ENCODE assay signal across 28 mouse cellular contexts in the genomic region with DNA sequence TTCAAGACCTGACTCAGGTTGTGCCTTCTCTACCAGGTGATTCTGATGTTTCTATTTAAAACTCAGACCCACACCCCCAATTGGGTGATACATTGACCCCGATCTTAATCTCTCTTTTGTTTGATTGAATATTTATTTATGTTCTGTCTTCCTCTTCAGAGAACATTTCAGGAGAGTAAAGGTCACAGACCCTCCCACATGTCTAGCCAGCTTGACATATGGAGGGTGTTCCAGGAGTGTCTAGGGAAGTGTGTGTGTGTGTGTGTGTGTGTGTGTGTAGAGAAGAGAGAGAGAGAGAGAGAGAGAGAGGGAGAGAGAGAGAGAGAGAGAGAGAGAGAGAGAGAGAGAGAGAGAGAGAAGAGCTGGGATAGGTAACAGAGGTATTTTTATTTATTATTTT. TPM values are rescaled to one million over a fixed set of nuclear protein-coding genes. Genes with fewer than 3 reads are reported as not detected.
DNase-seq lines count a peak whose midpoint lies in the region; ATAC-seq and TF ChIP-seq lines count a peak whose summit lies in the region.
"Had no signal": no experiment of that assay in that cellular context is flagged by ENCODE, and none has a peak within 500 bp of the region (broad histone marks: within the 10 kb centered on the region; RNA-seq: fewer than 3 reads in every experiment).

No protein-coding gene starts in this region.

- TF ChIP-seq POLR2A in small intestine, adult 2 months (IDR thresholded peaks at IDR 0.05; ENCODE audit: low read depth, low read length), result no peak

- ATAC-seq in stomach, embryonic 15.5 days (ENCODE audit: insufficient read depth, low FRiP score, low read depth), result 0 out of 2 replicates have a peak, but pooled peaks have one; percentile 22
- ATAC-seq in stomach, postnatal 0 days (ENCODE audit: low FRiP score, low TSS enrichment), result no peak
- peak; percentile 62 for ATAC-seq in intestine, embryonic 16.5 days
- ATAC-seq: activated CD4-positive, CD25-positive, alpha-beta regulatory T cell, adult 4 months; CD4-positive, CD25-positive, alpha-beta regulatory T cell, adult 4 months; forebrain, embryonic 13.5 days; forebrain, embryonic 15.5 days; Patski had no signal

- H3K4me1 ChIP-seq in stomach, embryonic 15.5 days, result no peaks in the 10 kb centered on the region
- no peaks in the 10 kb centered on the region for H3K4me1 ChIP-seq in stomach, postnatal 0 days (replicated peaks; ENCODE audit: control insufficient read depth, insufficient read depth)
- H3K4me1 ChIP-seq in intestine, embryonic 16.5 days (ENCODE audit: control insufficient read depth, insufficient read depth, low read length), result peaks cover 7% of the 10 kb centered on the region
- H3K4me1 ChIP-seq in small intestine, adult 2 months (ENCODE audit: control insufficient read depth, insufficient read depth, insufficient read length, low read length), result peaks cover 20% of the 10 kb centered on the region
- H3K4me1 ChIP-seq: embryonic facial prominence, embryonic 10.5 days; embryonic facial prominence, embryonic 12.5 days; forebrain, embryonic 13.5 days; forebrain, embryonic 15.5 days had no signal

- H3K4me2 ChIP-seq in stomach, embryonic 15.5 days, result no peak overlapping the region
- no peak overlapping the region for H3K4me2 ChIP-seq in stomach, postnatal 0 days (replicated peaks; ENCODE audit: low read depth)
- H3K4me2 ChIP-seq in intestine, embryonic 16.5 days (ENCODE audit: low read depth, low read length), result peak overlapping the region; percentile 43; the same call in 1 of the 2 replicates
- H3K4me2 ChIP-seq: embryonic facial prominence, embryonic 12.5 days; forebrain, embryonic 13.5 days; forebrain, embryonic 15.5 days had no signal

- H3K27ac ChIP-seq in stomach, embryonic 15.5 days, result no peak overlapping the region
- H3K27ac ChIP-seq in stomach, postnatal 0 days (replicated peaks), result no peak overlapping the region
- H3K27ac ChIP-seq in intestine, embryonic 16.5 days (ENCODE audit: low read length), result peak overlapping the region; percentile 79
- H3K27ac ChIP-seq in small intestine, adult 2 months (ENCODE audit: insufficient read depth, low read depth, low read length), result peak overlapping the region; percentile 81
- H3K27ac ChIP-seq: embryonic facial prominence, embryonic 10.5 days; embryonic facial prominence, embryonic 12.5 days; forebrain, embryonic 13.5 days; forebrain, embryonic 15.5 days had no signal

- no peaks in the 10 kb centered on the region for H3K9me3 ChIP-seq in stomach, embryonic 15.5 days
- no peaks in the 10 kb centered on the region for H3K9me3 ChIP-seq in stomach, postnatal 0 days (ENCODE audit: control insufficient read depth, low read length)
- H3K9me3 ChIP-seq in intestine, embryonic 16.5 days (ENCODE audit: control insufficient read depth, low read length), result no peaks in the 10 kb centered on the region
- H3K9me3 ChIP-seq: embryonic facial prominence, embryonic 10.5 days; embryonic facial prominence, embryonic 12.5 days; forebrain, embryonic 13.5 days; forebrain, embryonic 15.5 days; G1E had no signal

- no peak overlapping the region for H3K4me3 ChIP-seq in stomach, embryonic 15.5 days (replicated peaks)
- H3K4me3 ChIP-seq in stomach, postnatal 0 days (ENCODE audit: low read depth, low read length), result no peak overlapping the region
- no peak overlapping the region for H3K4me3 ChIP-seq in intestine, embryonic 16.5 days (ENCODE audit: low read length)
- no peak overlapping the region for H3K4me3 ChIP-seq in small intestine, adult 2 months (ENCODE audit: low read depth, low read length)
- H3K4me3 ChIP-seq: embryonic facial prominence, embryonic 10.5 days; embryonic facial prominence, embryonic 12.5 days; forebrain, embryonic 13.5 days; forebrain, embryonic 15.5 days had no signal

- no peak for TF ChIP-seq EP300 in stomach, postnatal 0 days (optimal IDR thresholded peaks at IDR 0.05)

- H3K9ac ChIP-seq in stomach, embryonic 15.5 days, result no peak overlapping the region
- H3K9ac ChIP-seq in stomach, postnatal 0 days (ENCODE audit: low read length), result no peak overlapping the region
- no peak overlapping the region for H3K9ac ChIP-seq in intestine, embryonic 16.5 days (ENCODE audit: low read depth, low read length)
- H3K9ac ChIP-seq: embryonic facial prominence, embryonic 12.5 days; forebrain, embryonic 13.5 days; forebrain, embryonic 15.5 days had no signal

- DNase-seq in stomach, postnatal 0 days (ENCODE audit: low spot score), result no peak
- DNase-seq in neural tube, embryonic 10.5 days (ENCODE audit: extremely low spot score, low spot score), result no peak
- no peak for DNase-seq in layer of hippocampus, postnatal 10 days (ENCODE audit: low spot score in 2 of 2)
- DNase-seq: adrenal gland, adult 8-10 months; adrenal gland, postnatal 14 days; adrenal gland, postnatal 36 days; B cell, adult 2 months; cerebellum, adult 11-12 months; cerebellum, adult 2 months; cerebellum, adult 9-10 months; cerebellum, postnatal 10 days; cerebellum, postnatal 25 days had no signal

- no peaks in the 10 kb centered on the region for H3K27me3 ChIP-seq in stomach, embryonic 15.5 days (replicated peaks)
- H3K27me3 ChIP-seq in stomach, postnatal 0 days (ENCODE audit: control insufficient read depth, insufficient read depth, low read length), result no peaks in the 10 kb centered on the region
- H3K27me3 ChIP-seq in intestine, embryonic 16.5 days (replicated peaks; ENCODE audit: control insufficient read depth, insufficient read depth, low read length), result no peaks in the 10 kb centered on the region
- no peaks in the 10 kb centered on the region for H3K27me3 ChIP-seq in small intestine, adult 2 months (ENCODE audit: control insufficient read depth, insufficient read depth, low read length)
- H3K27me3 ChIP-seq: embryonic facial prominence, embryonic 12.5 days; forebrain, embryonic 13.5 days; forebrain, embryonic 15.5 days; Patski had no signal

- no peak for TF ChIP-seq CTCF in stomach, postnatal 0 days (IDR thresholded peaks at IDR 0.05; ENCODE audit: low read depth)
- TF ChIP-seq CTCF in small intestine, adult 2 months (IDR thresholded peaks at IDR 0.05; ENCODE audit: extremely low read depth, insufficient read length, insufficient replicate concordance, low read depth, low read length), result no peak

- no peaks in the 10 kb centered on the region for H3K36me3 ChIP-seq in stomach, embryonic 15.5 days
- H3K36me3 ChIP-seq in stomach, postnatal 0 days (ENCODE audit: control insufficient read depth, insufficient read depth, low read length), result no peaks in the 10 kb centered on the region
- no peaks in the 10 kb centered on the region for H3K36me3 ChIP-seq in intestine, embryonic 16.5 days (ENCODE audit: control insufficient read depth, insufficient read depth, low read length)
- peaks cover 14% of the 10 kb centered on the region for H3K36me3 ChIP-seq in small intestine, adult 2 months (ENCODE audit: control insufficient read depth, insufficient read depth, low read length)
- H3K36me3 ChIP-seq: embryonic facial prominence, embryonic 10.5 days; embryonic facial prominence, embryonic 12.5 days; forebrain, embryonic 15.5 days; G1E had no signal

- WGBS in stomach, embryonic 15.5 days, result 15% methylated on average over 1 of the region's 1 CpGs
- WGBS in stomach, postnatal 0 days, result 20% methylated on average over 1 of the region's 1 CpGs
- WGBS in intestine, embryonic 16.5 days, result 25% methylated on average over 1 of the region's 1 CpGs
- WGBS in small intestine, adult 2 months, result 5% methylated on average over 1 of the region's 1 CpGs

RNA-seq across cellular contexts. Expression of a gene that starts 1.2 kb away (rescaled TPM):
- polyA plus RNA-seq in stomach, embryonic 15.5 days (2015; fragmentation: Nextera tagmentation; extraction: Ambion mirVana), result 237 and 326 TPM in 2 replicates
- 1,014 and 1,152 TPM in 2 replicates for polyA plus RNA-seq in stomach, postnatal 0 days (2015; fragmentation: Nextera tagmentation; extraction: Ambion mirVana)
- polyA plus RNA-seq in intestine, embryonic 16.5 days (2015; fragmentation: Nextera tagmentation; extraction: Ambion mirVana), result 1,405 and 1,451 TPM in 2 replicates
- 1,520 and 2,382 TPM in 2 replicates for polyA plus RNA-seq in small intestine, adult 2 months (2012; rRNA removed)
- total RNA-seq in layer of hippocampus, postnatal 10 days (2021), result not detected
- total RNA-seq: adrenal gland, adult 18-20 months; adrenal gland, adult 8-10 months; adrenal gland, postnatal 14 days; adrenal gland, postnatal 36 days; CH12.LX had no signal
- polyA plus RNA-seq: activated CD4-positive, CD25-positive, alpha-beta regulatory T cell, adult 4 months; CD4-positive, CD25-positive, alpha-beta regulatory T cell, adult 4 months; embryonic facial prominence, embryonic 10.5 days; embryonic facial prominence, embryonic 12.5 days; embryonic facial prominence, embryonic 14.5 days; forebrain, embryonic 11.5 days; Patski had no signal

RNA-seq across cellular contexts. Expression of a gene that starts 43.2 kb away (rescaled TPM):
- polyA plus RNA-seq in stomach, embryonic 15.5 days (2015; fragmentation: Nextera tagmentation; extraction: Ambion mirVana), result 0.19 and 0.24 TPM in 2 replicates
- 1.6 and 3.3 TPM in 2 replicates for polyA plus RNA-seq in stomach, postnatal 0 days (2015; fragmentation: Nextera tagmentation; extraction: Ambion mirVana)
- polyA plus RNA-seq in intestine, embryonic 16.5 days (2015; fragmentation: Nextera tagmentation; extraction: Ambion mirVana), result 0.15 and 0.20 TPM in 2 replicates
- 0.63 and 1.0 TPM in 2 replicates for polyA plus RNA-seq in small intestine, adult 2 months (2012; rRNA removed)
- not detected for total RNA-seq in layer of hippocampus, postnatal 10 days (2021)
- total RNA-seq: adrenal gland, adult 18-20 months; adrenal gland, adult 8-10 months; adrenal gland, postnatal 14 days; adrenal gland, postnatal 36 days; CH12.LX; G1E had no signal
- polyA plus RNA-seq: activated CD4-positive, CD25-positive, alpha-beta regulatory T cell, adult 4 months; CD4-positive, CD25-positive, alpha-beta regulatory T cell, adult 4 months; cerebellum, adult 2 months; cortical plate, adult 2 months; embryonic facial prominence, embryonic 10.5 days; embryonic facial prominence, embryonic 12.5 days; embryonic facial prominence, embryonic 14.5 days; forebrain, embryonic 11.5 days; forebrain, embryonic 13.5 days; forebrain, embryonic 15.5 days; G1E had no signal

RNA-seq across cellular contexts. Expression of a gene that starts 47.2 kb away (rescaled TPM):
- polyA plus RNA-seq in stomach, embryonic 15.5 days (2015; fragmentation: Nextera tagmentation; extraction: Ambion mirVana), result 30.7 and 30.8 TPM in 2 replicates
- 33.6 and 34.1 TPM in 2 replicates for polyA plus RNA-seq in stomach, postnatal 0 days (2015; fragmentation: Nextera tagmentation; extraction: Ambion mirVana)
- polyA plus RNA-seq in intestine, embryonic 16.5 days (2015; fragmentation: Nextera tagmentation; extraction: Ambion mirVana), result 28.3 TPM in 2 replicates
- polyA plus RNA-seq in small intestine, adult 2 months (2012; rRNA removed), result 14.9 and 22.7 TPM in 2 replicates
- total RNA-seq in layer of hippocampus, postnatal 10 days (2021), result 10 to 100 TPM; 59.5 to 64.3 TPM

RNA-seq across cellular contexts. Expression of a gene that starts 47.5 kb away (rescaled TPM):
- polyA plus RNA-seq in stomach, embryonic 15.5 days (2015; fragmentation: Nextera tagmentation; extraction: Ambion mirVana), result 37.8 and 42.6 TPM in 2 replicates
- 76.0 and 78.4 TPM in 2 replicates for polyA plus RNA-seq in stomach, postnatal 0 days (2015; fragmentation: Nextera tagmentation; extraction: Ambion mirVana)
- polyA plus RNA-seq in intestine, embryonic 16.5 days (2015; fragmentation: Nextera tagmentation; extraction: Ambion mirVana), result 35.4 and 35.5 TPM in 2 replicates
- polyA plus RNA-seq in small intestine, adult 2 months (2012; rRNA removed), result 17.5 and 17.8 TPM in 2 replicates
- total RNA-seq in layer of hippocampus, postnatal 10 days (2021), result 10 to 100 TPM; 43.0 to 51.1 TPM

RNA-seq across cellular contexts. Expression of a gene that starts 54.7 kb away (rescaled TPM):
- not detected in 2 replicates for polyA plus RNA-seq in stomach, embryonic 15.5 days (2015; fragmentation: Nextera tagmentation; extraction: Ambion mirVana)
- polyA plus RNA-seq in stomach, postnatal 0 days (2015; fragmentation: Nextera tagmentation; extraction: Ambion mirVana), result not detected in 2 replicates
- polyA plus RNA-seq in intestine, embryonic 16.5 days (2015; fragmentation: Nextera tagmentation; extraction: Ambion mirVana), result not detected in 2 replicates
- polyA plus RNA-seq in small intestine, adult 2 months (2012; rRNA removed), result not detected in 2 replicates
- not detected for total RNA-seq in layer of hippocampus, postnatal 10 days (2021)
- total RNA-seq: adrenal gland, adult 18-20 months; adrenal gland, adult 8-10 months; adrenal gland, postnatal 14 days; adrenal gland, postnatal 36 days; CH12.LX; G1E had no signal
- polyA plus RNA-seq: activated CD4-positive, CD25-positive, alpha-beta regulatory T cell, adult 4 months; CD4-positive, CD25-positive, alpha-beta regulatory T cell, adult 4 months; cerebellum, adult 2 months; cortical plate, adult 2 months; embryonic facial prominence, embryonic 10.5 days; embryonic facial prominence, embryonic 12.5 days; embryonic facial prominence, embryonic 14.5 days; forebrain, embryonic 11.5 days; forebrain, embryonic 13.5 days; forebrain, embryonic 15.5 days; G1E had no signal

Comparison
In these comparisons a context has a peak if more than half of its experiments do, and no peak if none do; other contexts are left out.
1. H3K27ac ChIP-seq: peak in intestine, embryonic 16.5 days (single experiment) and small intestine, adult 2 months (single experiment); none in stomach, embryonic 15.5 days (single experiment) and stomach, postnatal 0 days (single experiment).